Mouse (Mus musculus): ENCODE results near the gene Psmb9. TPM values are rescaled to one million over a fixed set of nuclear protein-coding genes. Genes with fewer than 3 reads are reported as not detected.
"Not testable (repeated sequence)": the region's sequence is repeated elsewhere in the genome, so short reads cannot be mapped to it uniquely, and the experiment has no call there.

The Psmb9 gene
- total RNA-seq (2021): 1 to 10 TPM; 3.2 to 4.6 TPM

DNA sequence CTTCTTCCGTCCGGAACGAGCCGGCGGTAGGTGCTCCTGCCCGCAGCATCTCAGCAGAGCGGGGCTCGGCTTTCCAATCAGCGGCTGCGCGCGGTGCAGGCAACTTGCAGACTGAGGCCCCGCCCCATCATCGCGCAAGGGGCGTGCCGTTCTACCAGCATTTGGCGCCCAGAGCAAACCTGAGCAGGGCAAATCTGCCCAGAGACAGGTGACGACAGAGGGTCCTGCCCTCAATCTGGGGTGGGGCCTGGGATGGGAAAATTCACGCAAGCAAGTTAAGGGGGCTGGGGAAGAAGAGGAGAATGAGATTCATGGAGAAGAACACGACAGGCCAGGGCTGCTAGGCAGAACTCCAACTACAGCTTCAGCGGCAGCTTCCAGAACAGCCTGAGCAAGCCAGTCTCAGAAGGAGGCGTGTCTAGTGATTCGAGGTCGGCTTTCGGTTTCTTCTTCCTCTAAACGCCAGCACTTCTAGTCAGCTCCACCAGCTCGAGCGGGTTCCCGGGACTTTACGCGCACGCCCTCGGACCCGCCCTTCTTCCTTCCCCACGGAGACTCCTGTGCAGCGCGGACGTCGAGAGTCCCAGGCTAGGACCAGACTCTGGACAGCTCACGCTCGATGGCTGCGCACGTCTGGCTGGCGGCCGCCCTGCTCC, at the start of gene Psmb9, which contains the start of gene Tap1:
Psmb9 (minus strand) TSS at position 504 of the 656 bp plus-strand sequence.
Tap1 (plus strand) TSS at position 293 of the 656 bp plus-strand sequence.
- intact Hi-C loops (cut with DNase I): no loop called here
- peak; percentile 97 to 99 for DNase-seq

DNA sequence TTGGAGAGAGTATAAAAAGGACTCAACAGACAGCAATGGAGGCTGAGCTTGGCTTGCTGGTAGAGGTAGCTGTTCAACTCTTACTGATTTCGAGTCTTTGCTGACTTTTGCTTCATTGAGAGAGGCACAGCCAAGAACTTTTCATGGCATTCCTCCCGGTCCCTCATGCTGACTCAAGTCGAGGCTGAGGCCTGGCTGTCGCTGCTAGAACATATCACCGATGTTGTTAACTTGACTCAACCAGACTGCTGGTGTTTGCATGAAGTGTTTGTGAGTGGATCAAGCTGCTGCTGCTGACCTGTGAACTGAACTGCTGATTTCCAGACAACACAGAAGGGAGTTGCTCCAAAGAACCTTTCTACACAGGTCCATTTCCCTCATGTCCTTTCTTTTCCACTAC, 49.1 kb upstream of the Psmb9 start:
- intact Hi-C loops (cut with DNase I): loop anchor here (5.0 to 10.0 kb wide), 2 partner anchors 132 to 159 kb away; no protein-coding TSS in a partner anchor
- DNase-seq: peak in 1 of 2 experiments; percentile 28

DNA sequence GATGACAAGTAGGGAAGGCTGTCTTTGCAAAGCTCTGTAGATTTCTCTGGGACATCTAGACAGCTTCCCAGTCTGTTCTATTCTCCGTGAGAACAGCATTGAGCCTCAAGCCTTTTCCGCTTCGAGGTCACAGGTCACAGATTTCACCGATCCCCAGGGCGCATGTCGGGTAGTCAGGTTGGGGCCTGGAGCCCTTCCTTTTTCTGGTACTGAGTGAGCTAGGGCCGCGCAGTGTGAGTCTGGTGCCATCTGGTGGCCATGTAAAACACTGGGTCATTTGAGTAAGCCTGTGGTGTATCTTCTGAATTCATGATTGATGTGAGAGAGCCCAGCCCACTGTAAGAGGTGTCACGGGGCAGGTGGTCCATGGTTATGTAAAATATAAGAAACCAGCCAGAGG, 47.4 kb upstream of the Psmb9 start:
- intact Hi-C loops (cut with DNase I): loop anchor here (1.0 to 10.0 kb wide), 5 partner anchors 16 to 158 kb away; no protein-coding TSS in a partner anchor
- DNase-seq: peak; percentile 85 to 88

DNA sequence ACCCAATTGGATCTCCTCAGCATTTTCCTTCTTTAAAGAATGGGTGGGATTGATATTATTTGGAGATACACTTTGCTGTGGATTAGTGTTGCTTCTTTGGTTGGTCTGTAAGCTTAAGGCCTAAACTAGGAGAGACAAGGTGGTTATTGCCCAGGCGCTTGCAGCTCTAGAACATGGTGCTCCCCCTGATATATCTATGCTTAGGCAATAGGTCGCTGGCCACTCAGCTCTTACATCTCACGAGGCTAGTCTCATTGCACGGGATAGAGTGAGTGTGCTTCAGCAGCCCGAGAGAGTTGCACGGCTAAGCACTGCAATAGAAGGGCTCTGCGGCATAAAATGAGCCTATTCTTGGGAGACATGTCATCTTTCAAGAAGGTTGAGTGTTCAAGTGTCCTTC, 44.5 kb upstream of the Psmb9 start:
- intact Hi-C loops (cut with DNase I): loop anchor here (10.0 kb wide), 1 partner anchor 127 kb away; no protein-coding TSS in a partner anchor
- not testable (repeated sequence) for DNase-seq

DNA sequence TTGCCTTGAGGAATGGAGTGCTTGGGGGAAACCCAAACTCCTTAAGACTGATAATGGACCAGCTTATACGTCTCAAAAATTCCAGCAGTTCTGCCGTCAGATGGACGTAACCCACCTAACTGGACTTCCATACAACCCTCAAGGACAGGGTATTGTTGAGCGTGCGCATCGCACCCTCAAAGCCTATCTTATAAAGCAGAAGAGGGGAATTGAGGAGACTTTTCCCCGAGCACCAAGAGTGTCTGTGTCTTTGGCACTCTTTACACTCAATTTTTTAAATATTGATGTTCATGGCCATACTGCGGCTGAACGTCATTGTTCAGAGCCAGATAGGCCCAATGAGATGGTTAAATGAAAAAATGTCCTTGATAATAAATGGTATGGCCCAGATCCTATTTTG, 43.4 kb upstream of the Psmb9 start:
- intact Hi-C loops (cut with DNase I): loop anchor here (10.0 kb wide), 1 partner anchor 126 kb away; no protein-coding TSS in a partner anchor
- DNase-seq: not testable (repeated sequence)

DNA sequence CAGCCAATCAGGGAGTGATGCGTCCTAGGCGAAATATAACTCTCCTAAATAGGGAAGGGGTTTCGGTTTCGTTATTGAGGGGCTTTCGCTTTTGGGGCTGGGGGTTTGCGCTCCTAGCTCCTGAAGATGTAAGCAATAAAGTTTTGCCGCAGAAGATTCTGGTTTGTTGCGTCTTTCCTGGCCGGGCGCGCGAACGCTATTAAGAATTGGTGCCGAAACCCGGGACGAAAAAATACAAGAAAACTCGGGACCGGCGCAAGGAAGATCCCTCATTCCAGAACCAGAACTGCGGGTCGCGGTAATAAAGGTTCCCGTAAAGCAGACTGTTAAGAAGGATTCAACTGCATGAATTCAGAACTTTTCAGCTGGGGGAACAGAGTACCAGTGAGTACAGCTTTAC, 38.3 kb upstream of the Psmb9 start:
- DNase-seq; intact Hi-C loops (cut with DNase I): not testable (repeated sequence)

DNA sequence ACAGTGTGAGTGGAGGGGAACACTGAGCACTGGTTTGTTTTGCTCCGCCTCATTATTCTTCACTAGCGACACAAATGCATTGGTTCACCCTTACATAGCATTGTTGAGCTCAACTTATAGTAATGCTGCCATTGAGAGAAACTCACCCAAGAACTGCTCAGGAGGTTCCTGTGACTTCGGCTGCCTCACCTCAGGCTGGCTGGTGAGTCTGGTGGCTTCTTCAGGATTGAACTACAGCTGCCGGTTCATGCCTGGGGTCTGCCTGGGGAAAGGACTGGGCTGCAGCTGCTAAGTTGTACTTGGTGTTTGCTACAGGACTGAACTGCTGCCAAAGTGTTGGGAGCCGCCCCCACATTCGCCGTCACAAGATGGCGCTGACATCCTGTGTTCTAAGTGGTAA, 37.9 kb upstream of the Psmb9 start:
- no peak for DNase-seq
- intact Hi-C loops (cut with DNase I): no loop called here

DNA sequence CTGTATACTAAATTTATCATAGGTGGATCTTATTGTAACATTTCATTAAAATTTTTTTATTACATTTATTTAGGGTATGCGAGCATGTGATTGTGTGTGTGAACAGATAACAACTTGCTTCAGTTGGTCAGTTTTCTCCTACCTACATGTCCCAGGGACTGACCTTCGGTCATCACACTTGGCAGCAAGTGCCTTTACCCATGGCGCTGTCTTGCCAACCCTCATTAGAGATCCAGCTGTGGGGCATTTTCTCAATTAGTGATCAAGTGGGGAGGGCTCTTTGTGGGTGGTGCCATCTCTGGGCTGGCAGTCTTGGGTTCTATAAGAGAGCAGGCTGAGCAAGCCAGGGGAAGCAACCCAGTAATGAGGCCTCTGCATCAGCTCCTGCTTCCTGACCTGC, 37.3 kb upstream of the Psmb9 start:
- DNase-seq: no peak

DNA sequence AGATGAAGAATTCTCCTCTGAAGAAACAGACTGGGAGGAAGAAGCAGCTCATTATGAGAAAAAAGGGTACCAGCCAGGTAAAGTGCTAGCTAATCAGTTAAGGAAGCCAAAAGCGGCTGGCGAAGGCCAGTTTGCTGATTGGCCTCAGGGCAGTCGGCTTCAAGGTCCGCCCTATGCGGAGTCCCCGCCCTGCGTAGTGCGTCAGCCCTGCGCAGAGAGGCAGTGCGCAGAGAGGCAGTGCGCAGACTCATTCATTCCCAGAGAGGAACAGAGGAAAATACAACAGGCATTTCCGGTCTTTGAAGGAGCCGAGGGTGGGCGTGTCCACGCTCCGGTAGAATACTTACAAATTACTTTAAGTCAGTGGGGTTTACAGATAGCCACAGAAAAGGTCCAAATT, 32.8 kb upstream of the Psmb9 start:
- intact Hi-C loops (cut with DNase I); DNase-seq: not testable (repeated sequence)

More for the DNA sequence above, 37.3 kb upstream of the Psmb9 start:
- intact Hi-C loops (cut with DNase I): no loop called here

DNA sequence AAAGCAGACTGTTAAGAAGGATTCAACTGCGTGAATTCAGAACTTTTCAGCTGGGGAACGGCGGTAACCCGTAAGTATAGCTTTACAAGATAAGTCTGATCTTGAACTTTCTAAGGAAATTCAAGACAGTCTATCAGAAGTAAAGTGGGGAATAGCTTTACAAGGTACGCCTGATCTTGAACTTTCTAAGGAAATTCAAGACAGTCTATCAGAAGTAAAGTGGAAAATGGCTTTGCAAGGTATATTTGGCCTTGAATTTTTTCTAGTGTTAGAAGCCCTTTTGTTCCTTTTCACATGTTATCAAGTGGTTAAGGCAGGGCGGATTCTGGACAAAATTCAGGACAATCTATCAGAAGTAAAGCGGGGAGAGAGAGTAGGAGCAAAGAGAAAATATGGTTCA, 32.2 kb upstream of the Psmb9 start:
- DNase-seq: peak; percentile 53 to 59
- intact Hi-C loops (cut with DNase I): loop anchor here (2.0 kb wide), 1 partner anchor 15 kb away; no protein-coding TSS in a partner anchor

DNA sequence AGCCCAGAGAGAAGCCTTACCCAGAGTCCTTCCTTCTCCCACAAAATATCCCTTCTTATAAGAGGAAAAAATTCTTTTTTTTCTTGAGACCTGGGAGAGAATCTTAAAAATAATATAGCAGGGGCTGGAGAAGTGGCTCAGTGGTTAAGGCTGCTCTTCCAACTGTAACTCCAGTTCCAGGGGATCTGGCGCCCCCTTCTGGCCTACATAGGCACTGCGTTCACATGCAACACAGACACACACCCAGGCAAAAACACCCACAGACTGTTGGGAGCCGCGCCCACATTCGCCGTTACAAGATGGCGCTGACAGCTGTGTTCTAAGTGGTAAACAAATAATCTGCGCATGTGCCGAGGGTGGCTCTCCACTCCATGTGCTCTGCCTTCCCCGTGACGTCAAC, 31.5 kb upstream of the Psmb9 start:
- intact Hi-C loops (cut with DNase I): loop anchor here (2.0 kb wide), 1 partner anchor 16 kb away; no protein-coding TSS in a partner anchor
- peak; percentile 53 to 76 for DNase-seq

DNA sequence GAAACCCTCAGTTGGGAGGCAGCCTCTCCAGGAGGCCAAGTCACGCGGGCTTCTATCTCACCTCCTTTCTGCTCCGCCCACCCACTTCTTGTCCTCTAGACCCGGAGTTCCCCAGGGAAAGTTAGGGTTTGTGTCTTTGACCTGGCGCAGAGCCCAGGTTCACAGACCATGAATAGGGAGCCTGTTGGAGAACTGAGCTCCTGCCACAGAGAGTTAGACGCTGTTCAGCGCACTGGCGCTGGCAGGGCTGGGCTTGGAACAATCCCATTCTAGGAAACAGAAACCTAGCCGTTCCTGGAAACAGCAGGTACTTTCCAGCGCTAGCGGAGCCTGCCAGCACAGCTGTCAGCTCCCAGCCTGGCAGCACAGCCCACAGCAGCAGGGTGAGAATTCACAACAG, 31.1 kb upstream of the Psmb9 start:
- intact Hi-C loops (cut with DNase I): loop anchor here (2.0 kb wide), 1 partner anchor 16 kb away; no protein-coding TSS in a partner anchor
- peak; percentile 72 to 75 for DNase-seq

DNA sequence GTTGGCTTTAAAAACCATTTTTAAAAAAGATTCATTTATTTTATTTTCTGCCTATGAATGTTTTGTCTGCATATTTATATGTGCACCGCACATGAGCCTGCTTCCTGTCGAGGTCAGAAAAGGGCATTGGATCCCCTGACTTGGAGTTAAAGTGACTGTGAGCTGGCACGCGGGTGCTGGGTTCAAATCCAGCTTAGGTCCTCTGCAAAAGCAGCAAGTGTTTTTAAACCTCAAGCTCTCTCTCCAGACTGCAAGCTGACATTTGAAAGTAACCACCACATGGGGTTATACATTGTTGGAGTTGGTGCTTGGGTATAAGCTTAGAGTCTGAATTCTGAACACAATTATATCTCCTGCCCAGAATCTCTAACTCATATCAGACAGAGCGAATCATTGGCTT, 30.4 kb upstream of the Psmb9 start:
- intact Hi-C loops (cut with DNase I): loop anchor here (2.0 kb wide), 1 partner anchor 17 kb away; no protein-coding TSS in a partner anchor
- DNase-seq: no peak

DNA sequence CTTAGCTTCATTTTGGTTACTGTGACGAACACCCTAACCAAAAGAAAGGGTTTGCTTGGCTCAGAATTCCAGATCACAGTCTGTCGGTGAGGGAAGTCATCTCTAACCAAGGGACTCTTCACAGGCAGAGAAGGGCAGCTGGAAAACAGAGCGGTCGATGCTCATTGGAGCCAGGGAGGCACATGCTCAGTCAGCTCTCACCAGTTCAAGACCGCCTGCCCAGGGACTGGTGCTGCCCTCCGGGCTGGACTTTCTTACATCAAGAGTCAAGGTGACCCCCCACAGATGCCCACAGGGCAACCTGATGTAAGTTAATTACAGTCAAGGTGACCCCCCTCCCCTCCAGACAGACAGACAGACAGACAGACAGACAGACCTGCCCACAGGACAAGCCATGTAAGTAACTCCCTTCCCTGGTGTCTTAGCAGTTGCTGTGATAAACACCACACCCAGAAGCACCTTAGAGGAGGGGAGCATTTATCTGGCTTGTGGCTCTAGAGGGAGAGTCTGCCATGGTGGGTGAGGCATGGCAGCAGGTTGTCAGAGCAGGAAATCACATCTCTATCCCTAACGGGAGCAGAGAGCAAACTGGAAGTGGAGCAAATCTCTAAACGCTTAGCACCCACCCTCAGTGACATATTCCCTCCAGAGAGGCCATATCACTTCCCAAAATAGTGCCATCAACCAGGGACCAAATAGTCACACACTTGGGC, 29.8 kb upstream of the Psmb9 start:
- intact Hi-C loops (cut with DNase I): no loop called here
- no peak for DNase-seq

DNA sequence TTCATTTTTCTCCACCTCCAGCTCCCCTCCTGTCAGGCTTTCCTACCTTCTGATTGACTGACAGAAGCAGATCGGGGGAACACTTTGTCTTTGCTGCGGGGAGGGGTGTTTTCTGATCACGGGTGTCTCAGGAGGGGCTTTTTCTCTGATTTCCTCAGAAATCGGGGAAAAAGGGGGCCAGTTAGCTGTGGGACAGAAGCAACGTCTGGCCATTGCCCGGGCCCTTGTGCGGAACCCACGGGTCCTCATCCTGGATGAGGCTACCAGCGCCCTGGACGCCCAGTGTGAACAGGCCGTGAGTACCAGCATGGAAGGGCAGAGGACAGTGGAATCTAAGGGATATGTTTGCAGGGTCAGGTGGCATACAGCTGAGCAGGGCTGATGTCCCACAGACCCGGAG, 27.6 kb upstream of the Psmb9 start:
- intact Hi-C loops (cut with DNase I): no loop called here
- no peak for DNase-seq

DNA sequence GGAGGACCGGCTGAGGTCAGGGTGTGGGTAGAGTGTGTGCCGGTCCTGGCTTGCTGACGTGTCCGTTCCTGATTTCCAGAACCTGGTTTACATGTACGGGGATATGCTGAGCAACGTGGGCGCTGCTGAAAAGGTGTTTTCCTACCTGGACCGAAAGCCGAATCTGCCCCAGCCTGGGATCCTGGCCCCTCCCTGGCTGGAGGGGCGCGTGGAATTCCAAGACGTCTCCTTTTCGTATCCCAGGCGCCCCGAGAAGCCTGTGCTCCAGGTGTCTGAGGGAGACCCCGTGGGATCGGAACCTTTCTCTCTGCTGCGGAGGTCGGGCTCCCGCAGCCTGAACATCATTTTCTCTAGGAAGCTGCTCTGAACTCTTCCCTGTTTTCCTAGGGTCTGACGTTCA, 26.4 kb upstream of the Psmb9 start:
- intact Hi-C loops (cut with DNase I): no loop called here
- no peak for DNase-seq

DNA sequence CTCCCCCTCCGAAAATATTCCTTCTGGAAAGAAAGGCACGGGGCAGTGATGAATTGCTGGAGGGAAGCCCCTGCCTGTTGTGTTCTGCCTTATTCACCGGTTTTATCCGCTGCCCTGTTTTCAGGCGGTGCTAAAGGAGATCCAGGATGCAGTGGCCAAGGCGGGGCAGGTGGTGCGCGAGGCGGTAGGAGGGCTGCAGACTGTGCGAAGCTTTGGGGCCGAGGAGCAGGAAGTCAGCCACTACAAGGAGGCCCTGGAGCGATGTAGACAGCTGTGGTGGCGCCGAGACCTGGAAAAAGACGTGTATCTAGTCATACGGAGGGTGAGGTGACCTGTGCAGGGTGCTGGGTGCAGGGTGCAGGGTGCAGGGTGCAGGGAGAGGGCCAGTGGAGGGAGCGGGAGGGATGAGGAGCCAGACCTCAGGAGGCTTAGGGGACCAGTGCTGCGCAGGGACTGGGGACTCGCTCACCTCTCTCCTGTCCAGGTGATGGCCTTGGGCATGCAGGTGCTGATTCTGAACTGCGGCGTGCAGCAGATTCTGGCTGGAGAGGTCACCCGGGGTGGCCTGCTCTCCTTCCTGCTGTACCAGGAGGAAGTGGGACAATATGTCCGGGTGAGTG, 24.3 kb upstream of the Psmb9 start:
- intact Hi-C loops (cut with DNase I): no loop called here
- DNase-seq: no peak

DNA sequence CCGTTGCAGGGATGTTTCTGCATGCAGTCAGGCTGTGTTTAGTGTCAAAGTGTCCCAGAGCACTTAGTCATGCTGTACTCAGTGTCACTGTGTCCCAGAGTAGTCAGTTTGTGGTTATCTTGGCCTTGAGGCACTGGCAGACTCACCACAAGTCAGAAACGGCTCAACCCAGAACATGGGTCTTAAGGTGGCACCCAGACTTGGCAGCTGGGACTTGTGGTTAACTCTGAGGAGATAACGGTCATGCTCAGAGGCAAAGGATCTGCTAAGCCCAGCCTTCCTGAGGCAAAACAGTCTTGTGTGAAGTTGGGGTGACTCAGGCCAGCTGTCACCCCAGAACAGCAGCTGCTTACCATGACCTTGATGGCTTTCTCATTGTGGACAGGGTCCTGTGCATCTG, 23.0 kb upstream of the Psmb9 start:
- DNase-seq: no peak
- intact Hi-C loops (cut with DNase I): no loop called here

DNA sequence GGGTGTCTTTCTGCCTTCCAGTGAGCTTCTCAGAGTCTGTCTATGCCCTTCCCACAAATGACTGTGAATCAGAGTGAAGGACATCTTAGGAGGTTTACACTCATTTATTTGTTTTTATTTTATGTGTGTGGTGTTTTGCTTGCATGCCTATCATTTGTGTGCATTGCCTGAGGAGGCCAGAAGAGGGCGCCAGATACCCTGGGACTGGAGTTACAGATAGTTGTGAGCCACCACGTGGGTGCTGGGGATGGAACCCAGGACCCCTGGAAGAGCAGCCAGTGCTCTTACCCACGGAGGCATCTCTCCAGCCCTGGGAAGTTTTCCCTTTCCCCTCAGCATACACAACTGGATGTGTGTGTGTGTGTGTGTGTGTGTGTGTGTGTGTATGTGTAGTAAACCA, 22.1 kb upstream of the Psmb9 start:
- intact Hi-C loops (cut with DNase I): no loop called here
- no peak for DNase-seq

DNA sequence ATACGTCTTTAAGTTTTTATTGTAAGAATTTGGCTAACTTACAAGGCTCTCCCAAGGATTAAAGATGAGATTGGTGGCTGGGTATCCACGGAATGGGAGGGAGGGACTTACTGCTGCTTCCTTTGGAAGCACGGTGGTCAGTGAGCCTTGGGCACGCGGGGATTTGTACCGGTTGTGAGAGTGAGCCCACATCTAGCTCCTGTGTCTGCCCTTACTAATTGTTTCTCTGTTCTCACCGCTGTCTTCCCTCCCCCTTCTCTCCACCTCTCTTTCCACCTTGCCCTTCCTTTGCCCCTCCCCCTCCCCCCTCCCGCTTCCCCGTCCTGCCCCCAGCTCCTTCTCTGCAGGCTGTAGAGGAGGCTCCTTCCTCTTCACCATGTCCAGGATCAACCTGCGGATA, 20.9 kb upstream of the Psmb9 start:
- no peak for DNase-seq
- intact Hi-C loops (cut with DNase I): no loop called here

DNA sequence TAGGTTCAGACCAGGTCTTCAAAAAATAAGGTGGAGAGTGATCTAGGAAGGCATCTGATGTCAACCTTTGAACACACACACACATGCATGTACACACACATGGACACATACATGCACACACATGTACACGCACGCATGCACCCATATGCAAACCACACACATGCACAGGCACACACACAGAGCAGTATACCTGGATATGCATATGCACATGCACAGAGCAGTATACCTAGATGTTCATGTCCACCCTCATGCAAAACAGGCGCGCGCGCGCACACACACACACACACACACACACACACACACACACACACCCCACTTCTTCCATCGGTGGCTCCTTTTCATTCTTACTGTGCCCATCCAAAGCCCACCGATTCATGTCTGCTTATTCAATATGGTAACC, 20.3 kb upstream of the Psmb9 start:
- intact Hi-C loops (cut with DNase I): no loop called here

More for the DNA sequence above, 20.3 kb upstream of the Psmb9 start:
- DNase-seq: no peak
